ENCODE assay signal across 8 mouse cellular contexts in genomic region chr5:136918655-136919472, GRCm38 (mm10). TPM values are rescaled to one million over a fixed set of nuclear protein-coding genes. Genes with fewer than 3 reads are reported as not detected.
A peak's percentile ranks its signal among the peaks of the same experiment; 100 is the strongest.
DNase-seq lines count a peak whose midpoint lies in the region; ATAC-seq lines count a peak whose summit lies in the region.

No protein-coding gene starts in this region.

- H3K27me3 ChIP-seq in megakaryocyte, embryonic 14.5 days (replicated peaks) = no peaks in the 10 kb centered on the region

- DNase-seq in adrenal gland, adult 18-20 months (ENCODE audit: low spot score in 2 of 2) = peak; percentile 52 to 53
- peak; percentile 95 for DNase-seq in embryo, embryonic 10 days (ENCODE audit: low spot score)
- DNase-seq in gastrocnemius, postnatal 10 days = peak; percentile 55
- DNase-seq in left cerebral cortex, adult 9 months (ENCODE audit: low spot score in 2 of 2) = peak; percentile 65 to 83
- DNase-seq in right cerebral cortex, postnatal 10 days (ENCODE audit: low spot score in 2 of 2) = peak; percentile 80 to 91
- peak; percentile 66 to 81 for DNase-seq in urinary bladder, postnatal 36 days (ENCODE audit: low spot score in 2 of 2)

- no peaks in the 10 kb centered on the region for H3K9me3 ChIP-seq in megakaryocyte, embryonic 14.5 days

- peak; percentile 96 for ATAC-seq in inflammation-experienced regulatory T-cells, adult 6 months

- H3K4me1 ChIP-seq in megakaryocyte, embryonic 14.5 days = peaks cover 36% of the 10 kb centered on the region

- peaks cover 40% of the 10 kb centered on the region for H3K36me3 ChIP-seq in megakaryocyte, embryonic 14.5 days (replicated peaks; ENCODE audit: low read length)

- peak overlapping the region; percentile 99 for H3K4me3 ChIP-seq in megakaryocyte, embryonic 14.5 days (replicated peaks)

RNA-seq across cellular contexts. Expression of gene Ift22, which starts 10.9 kb away (rescaled TPM):
- total RNA-seq in adrenal gland, adult 18-20 months (2021) = 10 to 100 TPM; 26.0 to 34.6 TPM
- 1 to 10 TPM; 7.3 to 8.3 TPM for total RNA-seq in gastrocnemius, postnatal 10 days (2021)
- 10 to 100 TPM in 2 of 3 experiments, 1 to 10 TPM in 1; 8.0 to 13.1 (median 11.1) TPM for polyA plus RNA-seq in inflammation-experienced regulatory T-cells, adult 6 months (2017; shearing (Covaris generic))
- polyA plus RNA-seq in megakaryocyte, embryonic 14.5 days (2012; ENCODE audit: insufficient read depth, low replicate concordance) = 13.9 and 14.8 TPM in 2 replicates

RNA-seq across cellular contexts. Expression of gene Fis1, which starts 34.2 kb away (rescaled TPM):
- 100 to 1,000 TPM; 184 to 185 TPM for total RNA-seq in adrenal gland, adult 18-20 months (2021)
- total RNA-seq in gastrocnemius, postnatal 10 days (2021) = 100 to 1,000 TPM; 151 to 154 TPM
- polyA plus RNA-seq in inflammation-experienced regulatory T-cells, adult 6 months (2017; shearing (Covaris generic)) = 100 to 1,000 TPM; 413 to 465 (median 425) TPM
- polyA plus RNA-seq in megakaryocyte, embryonic 14.5 days (2012; ENCODE audit: insufficient read depth, low replicate concordance) = 1,064 and 1,998 TPM in 2 replicates

RNA-seq across cellular contexts. Expression of gene Col26a1, which starts 35.9 kb away (rescaled TPM):
- total RNA-seq in adrenal gland, adult 18-20 months (2021) = under 1 TPM in 1 of 2 experiments, not detected in 1; 0.60 TPM
- total RNA-seq in gastrocnemius, postnatal 10 days (2021) = 10 to 100 TPM; 24.4 to 28.0 TPM
- not detected for polyA plus RNA-seq in inflammation-experienced regulatory T-cells, adult 6 months (2017; shearing (Covaris generic))
- polyA plus RNA-seq in megakaryocyte, embryonic 14.5 days (2012; ENCODE audit: insufficient read depth, low replicate concordance) = not detected in 2 replicates

RNA-seq across cellular contexts. Expression of gene Cldn15, which starts 47.6 kb away (rescaled TPM):
- 10 to 100 TPM; 12.7 TPM for total RNA-seq in adrenal gland, adult 18-20 months (2021)
- total RNA-seq in gastrocnemius, postnatal 10 days (2021) = 1 to 10 TPM; 2.5 to 2.6 TPM
- not detected for polyA plus RNA-seq in inflammation-experienced regulatory T-cells, adult 6 months (2017; shearing (Covaris generic))
- 0.90 and 4.8 TPM in 2 replicates for polyA plus RNA-seq in megakaryocyte, embryonic 14.5 days (2012; ENCODE audit: insufficient read depth, low replicate concordance)

Comparison
In these comparisons a context has a peak if more than half of its experiments do, and no peak if none do; other contexts are left out.
1. Peak in every context shown above with its lines: DNase-seq, ATAC-seq and H3K4me3 ChIP-seq.
2. RNA of gene Col26a1, which starts 35.9 kb away (total RNA-seq): 24.4 to 28.0 TPM in gastrocnemius, postnatal 10 days; 0.60 TPM in adrenal gland, adult 18-20 months; every median in the first group is over 10 times any median in the second.